Mouse (Mus musculus) bone marrow, adult 2 months (tissue): ENCODE data around the gene Lrp3. TPM values are rescaled to one million over a fixed set of nuclear protein-coding genes. Genes with fewer than 3 reads are reported as not detected.

Experiments used
- H3K27ac ChIP-seq: fragments of 200-500 bp; 2 replicates; pipeline ENCODE4 v1.5.1; 2012; ENCODE audit warnings: low read depth, mild to moderate bottlenecking, control low read depth, inconsistent platforms, low read length; ENCODE audit not compliant: control insufficient read depth, poor library complexity, insufficient read depth
- H3K4me1 ChIP-seq: fragments of 200-500 bp; 2 replicates; pipeline ENCODE4 v1.6.1; 2011; ENCODE audit warnings: low read length; ENCODE audit not compliant: control insufficient read depth, insufficient read depth
- H3K4me3 ChIP-seq: fragments of 200-500 bp; replicated peaks from 2 replicates; pipeline ENCODE3; 2011; ENCODE audit warnings: mild to moderate bottlenecking, low read depth, low read length, control low read depth; ENCODE audit not compliant: control insufficient read depth
- CTCF ChIP-seq: fragments of 200-500 bp; IDR thresholded peaks from 2 replicates; pipeline ENCODE4 v1.5.1; 2011; ENCODE audit warnings: low read length, control low read depth; ENCODE audit not compliant: control insufficient read depth, insufficient read depth
- POLR2A ChIP-seq: fragments of 200-500 bp; IDR thresholded peaks from 2 replicates; pipeline ENCODE4 v1.6.1; 2011; ENCODE audit warnings: low read depth, mild to moderate bottlenecking, control low read depth, low read length, borderline replicate concordance; ENCODE audit not compliant: control insufficient read depth
- WGBS: fragments of 180-500 bp; shearing (Covaris S2); methylation state at CpG from one replicate; pipeline ENCODE4 v1.1.7; 2018; 5-methylcytosine and 5-hydroxymethylcytosine counted together
- polyA plus RNA-seq: library from polyadenylated mRNA; stranded (reverse); fragments of >200 nt; gene quantifications from 2 replicates; pipeline ENCODE4 v1.2.4, GENCODE M21; 2011; ENCODE audit warnings: low replicate concordance; ENCODE audit not compliant: missing spikeins, insufficient read depth, insufficient read length

Gene Lrp3
- polyA plus RNA-seq, 1 experiment, result not detected

GRCm38 (mm10) chr7:35184833-35185724, 30.2 kb downstream of the Lrp3 start:
- H3K27ac ChIP-seq, result no peak overlapping the region
- no peak for TF ChIP-seq CTCF
- no peak for TF ChIP-seq POLR2A
- H3K4me1 ChIP-seq, result no peaks in the 10 kb centered on the region
- no peak overlapping the region for H3K4me3 ChIP-seq
- WGBS, result 7% methylated on average over 54 of the region's 54 CpGs

- Histone ChIP-seq H3K4me3 (no peak overlapping the region), H3K27ac (no peak overlapping the region), H3K4me1 (no peaks in the 10 kb centered on the region)
- TF ChIP-seq CTCF, result 0 out of 2 replicates have a peak, but pooled peaks have one; percentile 23
- no peak for TF ChIP-seq POLR2A
- 50% methylated on average over 18 of the region's 18 CpGs for WGBS
Observed at GRCm38 (mm10) chr7:35176412-35177381, 38.6 kb downstream of the Lrp3 start.

GRCm38 (mm10) chr7:35175533-35175932, 39.8 kb downstream of the Lrp3 start:
- 48% methylated on average over 4 of the region's 4 CpGs for WGBS
- no peak for TF ChIP-seq POLR2A
- no peak for TF ChIP-seq CTCF
- H3K4me1 ChIP-seq, result no peaks in the 10 kb centered on the region
- H3K4me3 ChIP-seq, result no peak overlapping the region
- no peak overlapping the region for H3K27ac ChIP-seq

GRCm38 (mm10) chr7:35172519-35172918, 42.8 kb downstream of the Lrp3 start:
- Histone ChIP-seq H3K4me3 (no peak overlapping the region), H3K4me1 (no peaks in the 10 kb centered on the region), H3K27ac (no peak overlapping the region)
- 67% methylated on average over 4 of the region's 4 CpGs for WGBS
- TF ChIP-seq CTCF (no peak), POLR2A (no peak)

- Histone ChIP-seq H3K27ac (no peak overlapping the region), H3K4me1 (no peaks in the 10 kb centered on the region; the same call in 1 of the 2 replicates), H3K4me3 (no peak overlapping the region)
- WGBS, result 2% methylated on average over 16 of the region's 16 CpGs
- TF ChIP-seq POLR2A (no peak), CTCF (peak; percentile 41; the same call in 1 of the 2 replicates)
Observed at GRCm38 (mm10) chr7:35171867-35172382, 43.4 kb downstream of the Lrp3 start.

- TF ChIP-seq POLR2A (no peak), CTCF (peak; percentile 95)
- Histone ChIP-seq H3K4me3 (no peak overlapping the region), H3K27ac (no peak overlapping the region), H3K4me1 (no peaks in the 10 kb centered on the region; the same call in 1 of the 2 replicates)
- WGBS, result 16% methylated on average over 6 of the region's 6 CpGs
Observed at GRCm38 (mm10) chr7:35169341-35169740, 46.0 kb downstream of the Lrp3 start.

GRCm38 (mm10) chr7:35167925-35168324, 47.4 kb downstream of the Lrp3 start:
- no peak for TF ChIP-seq POLR2A
- TF ChIP-seq CTCF, result no peak
- H3K4me3 ChIP-seq, result no peak overlapping the region
- H3K27ac ChIP-seq, result no peak overlapping the region
- 81% methylated on average over 2 of the region's 2 CpGs for WGBS
- H3K4me1 ChIP-seq, result no peaks in the 10 kb centered on the region; the same call in 1 of the 2 replicates

- 40% methylated on average over 5 of the region's 5 CpGs for WGBS
- TF ChIP-seq POLR2A (no peak), CTCF (no peak)
Observed at GRCm38 (mm10) chr7:35166988-35167387, 48.3 kb downstream of the Lrp3 start.

More at GRCm38 (mm10) chr7:35166988-35167387, 48.3 kb downstream of the Lrp3 start:
- Histone ChIP-seq H3K4me1 (no peaks in the 10 kb centered on the region; the same call in 1 of the 2 replicates), H3K27ac (no peak overlapping the region), H3K4me3 (no peak overlapping the region)
